18 mouse cellular contexts compared by ENCODE assay signal in genomic region chr19:25404163-25404562, GRCm38 (mm10).
"Had no signal": no experiment of that assay in that cellular context is flagged by ENCODE, and none has a peak within 500 bp of the region (broad histone marks: within the 10 kb centered on the region; RNA-seq: fewer than 3 reads in every experiment).

No protein-coding gene starts in this region.

- H3K9me3 ChIP-seq: intestine, embryonic 15.5 days; lung, embryonic 15.5 days; midbrain, embryonic 10.5 days; midbrain, embryonic 13.5 days; neural tube, embryonic 13.5 days had no signal

- H3K27ac ChIP-seq: intestine, embryonic 15.5 days; layer of hippocampus, adult 2 months; liver, embryonic 14.5 days; lung, embryonic 15.5 days; midbrain, embryonic 10.5 days; midbrain, embryonic 13.5 days; neural tube, embryonic 13.5 days had no signal

- ATAC-seq: intestine, embryonic 15.5 days; liver, postnatal 0 days; midbrain, embryonic 13.5 days; midbrain, embryonic 16.5 days had no signal

- H3K36me3 ChIP-seq: intestine, embryonic 15.5 days; lung, embryonic 15.5 days; midbrain, embryonic 13.5 days; neural tube, embryonic 13.5 days had no signal

- DNase-seq: kidney, adult 18-20 months; layer of hippocampus, adult 9-11 months; liver, postnatal 0 days; retina, postnatal 1 day; right cerebral cortex, postnatal 25 days; thymus, adult 18-20 months; thymus, postnatal 36 days had no signal

- H3K9ac ChIP-seq: intestine, embryonic 15.5 days; liver, embryonic 14.5 days; liver, postnatal 0 days; lung, embryonic 15.5 days; midbrain, embryonic 13.5 days; neural tube, embryonic 13.5 days had no signal

- H3K4me3 ChIP-seq: intestine, embryonic 15.5 days; layer of hippocampus, adult 2 months; lung, embryonic 15.5 days; megakaryocyte, embryonic 14.5 days; midbrain, embryonic 10.5 days; midbrain, embryonic 13.5 days; myocyte; neural tube, embryonic 13.5 days had no signal

- H3K27me3 ChIP-seq: intestine, embryonic 15.5 days; lung, embryonic 15.5 days had no signal

- H3K4me1 ChIP-seq: megakaryocyte, embryonic 14.5 days had no signal

- H3K4me2 ChIP-seq: intestine, embryonic 15.5 days; liver, embryonic 11.5 days; lung, embryonic 15.5 days; midbrain, embryonic 13.5 days; neural tube, embryonic 13.5 days had no signal
